Mouse (Mus musculus) MEL (cell line): Measurements from ENCODE around the gene Wt1. TPM values are rescaled to one million over a fixed set of nuclear protein-coding genes. Genes with fewer than 3 reads are reported as not detected.

Experiments
- DNase-seq: peaks from one replicate; pipeline ENCODE4 v3.0.0; 2011; ENCODE audit warnings: low read depth, low spot score
- H3K27ac ChIP-seq: 2 replicates; pipeline ENCODE4 v1.5.1; 2012; ENCODE audit warnings: low read depth, mild to moderate bottlenecking, control low read depth, low read length, moderate library complexity; ENCODE audit not compliant: control insufficient read depth
- H3K27me3 ChIP-seq, 2 experiments: fragments of 150-350 bp in 1 of 2; sonication (generic) in 1 of 2; 2 replicates each; pipeline ENCODE4 v1.6.1; 2012; ENCODE audit warnings: low read length in 2 of 2, mild to moderate bottlenecking in 2 of 2, improper control_type of control experiment in 1 of 2, moderate library complexity in 1 of 2; ENCODE audit not compliant: insufficient read depth in 2 of 2, control insufficient read depth in 1 of 2
- H3K36me3 ChIP-seq, 2 experiments: 2 replicates each; pipeline ENCODE4 v1.6.1; 2012 to 2014; ENCODE audit warnings: low read length in 2 of 2, improper control_type of control experiment in 1 of 2, inconsistent platforms in 1 of 2, mild to moderate bottlenecking in 1 of 2; ENCODE audit not compliant: insufficient read depth in 2 of 2, control insufficient read depth in 1 of 2
- H3K4me1 ChIP-seq, 2 experiments: fragments of 150-350 bp in 1 of 2; sonication (generic) in 1 of 2; 2 replicates each; pipeline ENCODE4 v1.6.1; 2012; ENCODE audit warnings: low read length in 2 of 2, improper control_type of control experiment in 1 of 2, mild to moderate bottlenecking in 1 of 2; ENCODE audit not compliant: insufficient read depth in 2 of 2, control insufficient read depth in 1 of 2
- H3K4me3 ChIP-seq, 2 experiments: fragments of 150-350 bp in 1 of 2; sonication (generic) in 1 of 2; 2 replicates each; pipeline ENCODE4 v1.5.1; 2012; ENCODE audit warnings: low read depth in 2 of 2, low read length in 2 of 2, mild to moderate bottlenecking in 2 of 2, moderate library complexity in 2 of 2, control low read depth in 1 of 2, improper control_type of control experiment in 1 of 2; ENCODE audit not compliant: control insufficient read depth in 1 of 2, insufficient read depth in 1 of 2
- H3K79me2 ChIP-seq: 2 replicates; pipeline ENCODE4 v1.6.1; 2012; ENCODE audit warnings: mild to moderate bottlenecking, low read length, moderate library complexity; ENCODE audit not compliant: control insufficient read depth, poor library complexity, insufficient read depth
- H3K9ac ChIP-seq: 2 replicates; pipeline ENCODE4 v1.6.1; 2012; ENCODE audit warnings: low read depth, mild to moderate bottlenecking, control low read depth, low read length, moderate library complexity; ENCODE audit not compliant: control insufficient read depth, poor library complexity, severe bottlenecking
- H3K9me3 ChIP-seq: fragments of 150-350 bp; sonication (generic); replicated peaks from 2 replicates; pipeline ENCODE4 v1.6.1; 2012; ENCODE audit warnings: mild to moderate bottlenecking, low read length, improper control_type of control experiment, moderate library complexity; ENCODE audit not compliant: insufficient read depth
- BHLHE40 ChIP-seq: IDR thresholded peaks from 2 replicates; pipeline ENCODE4 v1.6.1; 2012; ENCODE audit warnings: low read depth, mild to moderate bottlenecking, inconsistent platforms, low read length, improper control_type of control experiment, borderline replicate concordance
- CHD2 ChIP-seq: IDR thresholded peaks from 2 replicates; pipeline ENCODE4 v1.6.1; 2011; ENCODE audit warnings: low read length, improper control_type of control experiment
- E2F4 ChIP-seq: IDR thresholded peaks from 2 replicates; pipeline ENCODE4 v1.6.1; 2011; ENCODE audit warnings: low read depth, low read length, improper control_type of control experiment, borderline replicate concordance
- GABPA ChIP-seq: IDR thresholded peaks from 2 replicates; pipeline ENCODE4 v1.6.1; 2012; ENCODE audit warnings: low read depth, mild to moderate bottlenecking, inconsistent platforms, low read length, improper control_type of control experiment, moderate library complexity
- HCFC1 ChIP-seq: IDR thresholded peaks from 2 replicates; pipeline ENCODE4 v1.6.1; 2012; ENCODE audit warnings: low read depth, mild to moderate bottlenecking, inconsistent platforms, low read length, improper control_type of control experiment, moderate library complexity
- MAFK ChIP-seq: IDR thresholded peaks from 2 replicates; pipeline ENCODE4 v1.6.1; 2011; ENCODE audit warnings: low read depth, mild to moderate bottlenecking, low read length, improper control_type of control experiment, borderline replicate concordance
- MXI1 ChIP-seq: IDR thresholded peaks from 2 replicates; pipeline ENCODE4 v1.6.1; 2011; ENCODE audit warnings: mild to moderate bottlenecking, low read depth, low read length, improper control_type of control experiment
- MYB ChIP-seq: IDR thresholded peaks from 2 replicates; pipeline ENCODE4 v1.6.1; 2011; ENCODE audit warnings: mild to moderate bottlenecking, low read depth, low read length, improper control_type of control experiment
- MYC ChIP-seq: IDR thresholded peaks from 2 replicates; pipeline ENCODE4 v1.6.1; 2011; ENCODE audit warnings: low read depth, mild to moderate bottlenecking, low read length, improper control_type of control experiment, moderate library complexity
- NELFE ChIP-seq: IDR thresholded peaks from 2 replicates; pipeline ENCODE4 v1.6.1; 2011; ENCODE audit warnings: low read depth, low read length, improper control_type of control experiment
- NRF1 ChIP-seq: IDR thresholded peaks from 2 replicates; pipeline ENCODE4 v1.6.1; 2014; ENCODE audit warnings: low read depth, mild to moderate bottlenecking, inconsistent platforms, low read length, improper control_type of control experiment, moderate library complexity; ENCODE audit not compliant: poor library complexity, insufficient read depth, severe bottlenecking
- SIN3A ChIP-seq: IDR thresholded peaks from 2 replicates; pipeline ENCODE4 v1.6.1; 2012; ENCODE audit warnings: low read length, improper control_type of control experiment, inconsistent platforms
- TBP ChIP-seq: IDR thresholded peaks from 2 replicates; pipeline ENCODE4 v1.8.0; 2011; ENCODE audit warnings: low read depth, low read length, improper control_type of control experiment
- TCF12 ChIP-seq: IDR thresholded peaks from 2 replicates; pipeline ENCODE4 v1.6.1; 2014; ENCODE audit warnings: low read depth, mild to moderate bottlenecking, inconsistent platforms, low read length, improper control_type of control experiment, moderate library complexity
- ZKSCAN1 ChIP-seq: IDR thresholded peaks from 2 replicates; pipeline ENCODE4 v1.6.1; 2012; ENCODE audit warnings: low read depth, mild to moderate bottlenecking, inconsistent platforms, low read length, improper control_type of control experiment, moderate library complexity
- ZMIZ1 ChIP-seq: IDR thresholded peaks from 2 replicates; pipeline ENCODE4 v1.6.1; 2012; ENCODE audit warnings: low read depth, mild to moderate bottlenecking, inconsistent platforms, low read length, improper control_type of control experiment, moderate library complexity
- polyA plus RNA-seq, 2 experiments: library from polyadenylated mRNA; stranded (reverse) in 1 of 2; unstranded in 1 of 2; fragments of >175 nt in 1 of 2; fragments of >200 nt in 1 of 2; gene quantifications; 2 replicates each; pipeline versions ENCODE4 v1.2.1 to v1.2.4; 2012; ENCODE audit warnings: low replicate concordance in 2 of 2, low read depth in 1 of 2; ENCODE audit not compliant: insufficient read length in 2 of 2, insufficient read depth in 1 of 2, missing spikeins in 1 of 2
- total RNA-seq: library from RNA; depleted of rRNA; stranded (reverse); fragments of 300-350 nt; gene quantifications from 2 replicates; pipeline ENCODE4 v1.2.3, GENCODE M21; 2012; rRNA removed

The Wt1 gene
- not detected in 2 replicates for total RNA-seq
- not detected for polyA plus RNA-seq

GRCm38 (mm10) chr2:105126279-105126678 is at the start of gene Wt1:
Gene Wt1 (plus strand): TSS chr2:105126529.
- H3K79me2 ChIP-seq, result no peaks in the 10 kb centered on the region
- H3K27ac ChIP-seq, result no peak within 1 kb of the TSS
- H3K9me3 ChIP-seq, result no peaks in the 10 kb centered on the region
- no peak within 1 kb of the TSS for H3K9ac ChIP-seq
- no peaks in the 10 kb centered on the region for H3K4me1 ChIP-seq
- no peaks in the 10 kb centered on the region for H3K36me3 ChIP-seq
- TF ChIP-seq SIN3A (no peak), MXI1 (no peak), E2F4 (no peak), ZKSCAN1 (no peak), MYC (no peak), NRF1 (no peak), GABPA (no peak)
- no peak within 1 kb of the TSS for H3K4me3 ChIP-seq
- H3K27me3 ChIP-seq, result no peaks in the 10 kb centered on the region
- no peak for DNase-seq

GRCm38 (mm10) chr2:105077151-105077550 is 49.2 kb upstream of the Wt1 start:
- TF ChIP-seq ZMIZ1 (no peak), BHLHE40 (no peak), TCF12 (no peak), HCFC1 (no peak), MYB (no peak), CHD2 (no peak), MAFK (no peak), NELFE (no peak), TBP (no peak), MYC (no peak)
- no peak for DNase-seq
- Histone ChIP-seq H3K4me3 (no peak overlapping the region), H3K36me3 (no peaks in the 10 kb centered on the region), H3K4me1 (no peaks in the 10 kb centered on the region), H3K27me3 (peaks cover 8 to 19% of the 10 kb centered on the region in 2 experiments), H3K9me3 (no peaks in the 10 kb centered on the region), H3K79me2 (no peaks in the 10 kb centered on the region), H3K9ac (no peak overlapping the region), H3K27ac (no peak overlapping the region)
